Mouse (Mus musculus) thymus, postnatal 0 days (tissue): Measurements from ENCODE around the gene Unc5a. TPM values are rescaled to one million over a fixed set of nuclear protein-coding genes. Genes with fewer than 3 reads are reported as not detected.

Experiments used
- DNase-seq: peaks from one replicate; pipeline ENCODE4 v3.0.0-alpha.2; 2015; ENCODE audit warnings: low spot score
- polyA plus RNA-seq: library from polyadenylated mRNA; unstranded; fragments of >200 nt; fragmentation: Nextera tagmentation; extraction: Ambion mirVana; gene quantifications from 2 replicates; pipeline ENCODE4 v1.2.1, GENCODE M21; 2015

Gene Unc5a
- polyA plus RNA-seq, result 0.75 and 1.2 TPM in 2 replicates

DNA sequence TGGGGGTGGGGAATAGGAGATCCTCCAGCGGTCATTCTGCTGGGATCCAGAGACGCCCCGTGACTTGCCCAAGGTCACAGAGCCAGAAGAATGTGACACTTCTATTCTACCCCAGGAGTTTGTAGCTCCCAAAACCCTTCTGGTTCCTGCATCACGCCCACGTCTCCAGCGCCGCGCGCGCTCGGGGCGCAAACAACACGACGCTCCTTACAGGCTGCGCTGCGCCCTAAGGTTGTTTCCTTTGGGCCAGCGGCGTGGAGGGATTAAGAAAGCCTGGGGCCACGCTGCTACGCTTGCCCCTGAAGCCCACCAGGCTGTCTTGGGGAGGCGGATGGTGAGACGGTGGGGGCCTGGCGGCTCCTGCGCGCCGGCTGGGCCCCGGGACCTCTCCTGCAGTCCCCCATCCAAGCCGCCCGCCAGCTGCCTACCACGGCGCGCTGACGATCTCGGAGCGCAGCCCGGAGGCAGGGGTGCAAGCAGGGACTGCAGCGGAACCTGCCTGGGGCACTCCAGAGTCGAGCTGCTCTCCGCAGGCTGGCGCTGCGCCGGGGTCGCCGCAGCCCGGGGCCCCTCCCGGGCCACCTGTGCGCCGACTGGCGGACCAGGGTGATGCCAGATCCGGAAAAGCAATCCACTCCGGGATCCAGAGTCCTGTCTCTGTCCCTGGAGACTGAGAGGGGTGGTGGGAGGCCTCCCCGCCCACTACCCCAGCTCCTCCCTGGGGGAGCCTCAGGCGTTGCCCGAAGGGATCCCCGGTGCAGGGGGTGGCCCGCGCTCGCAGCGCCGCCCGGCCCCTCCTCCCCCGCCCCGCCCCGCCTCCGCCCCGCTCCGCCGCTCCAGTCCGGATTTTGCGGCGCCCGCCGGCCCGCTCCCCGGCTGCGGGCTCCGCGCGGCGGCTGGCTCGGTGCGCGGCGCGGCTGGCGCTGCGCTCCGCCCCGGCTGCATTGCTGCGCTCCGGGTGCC, at the start of gene Unc5a:
Gene Unc5a (plus strand): TSS at position 881 of the 963 bp plus-strand sequence.
- DNase-seq, result peak; percentile 34

DNA sequence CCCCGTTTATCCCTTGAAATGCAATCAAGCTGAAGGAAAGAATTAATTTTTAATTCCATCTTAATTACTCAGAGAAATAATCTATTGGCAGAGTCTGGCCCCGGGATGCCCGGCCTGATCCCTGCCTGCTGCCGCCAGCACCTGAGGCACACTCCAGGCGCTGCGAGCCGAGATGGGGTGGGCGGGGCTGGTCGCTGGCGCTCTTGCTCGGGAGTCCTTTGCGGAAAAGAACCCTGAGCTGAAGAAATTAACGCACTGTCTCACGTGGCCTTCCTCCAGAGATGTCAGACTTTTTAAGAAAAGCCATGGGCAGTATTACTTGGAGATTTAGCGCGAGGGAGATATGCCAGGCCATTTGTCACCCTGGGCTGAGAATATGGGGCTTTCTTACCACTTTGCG, 37.2 kb upstream of the Unc5a start:
- DNase-seq, result no peak

DNA sequence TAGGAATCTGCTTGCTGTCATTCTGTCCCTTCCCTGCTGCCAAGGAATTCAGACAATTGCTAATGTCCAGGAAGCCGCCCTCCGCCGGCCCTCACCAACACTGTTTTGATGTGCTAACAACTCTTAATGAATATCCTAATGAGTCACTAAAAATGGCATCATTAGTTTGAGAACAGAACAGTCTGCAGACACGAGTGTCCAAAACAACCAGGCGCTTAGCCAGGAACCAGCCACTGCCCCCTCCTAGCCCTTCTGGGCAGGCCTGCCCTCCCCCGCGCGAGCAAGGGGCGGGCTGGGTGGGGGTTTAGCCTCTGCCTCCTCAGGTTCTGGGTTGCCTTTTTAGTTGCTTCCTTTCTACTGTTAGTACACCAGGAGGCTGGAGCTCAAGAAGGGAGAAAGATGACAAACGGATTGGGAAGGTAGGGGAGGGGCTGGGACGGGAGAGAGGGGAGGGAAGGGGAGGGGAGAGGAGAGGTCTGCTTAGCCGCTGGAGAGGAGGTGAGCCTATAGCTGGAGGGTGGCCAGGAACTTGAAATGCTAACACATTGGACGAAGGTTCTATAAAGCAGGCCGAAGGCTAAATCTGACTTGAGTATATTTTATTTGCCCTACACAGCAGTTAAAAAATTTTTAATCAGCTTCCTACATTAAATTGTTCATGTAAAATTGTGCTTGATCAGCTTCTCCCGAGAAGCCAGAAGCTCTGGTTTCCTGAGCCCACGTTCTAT, 36.2 kb upstream of the Unc5a start:
- no peak for DNase-seq

DNA sequence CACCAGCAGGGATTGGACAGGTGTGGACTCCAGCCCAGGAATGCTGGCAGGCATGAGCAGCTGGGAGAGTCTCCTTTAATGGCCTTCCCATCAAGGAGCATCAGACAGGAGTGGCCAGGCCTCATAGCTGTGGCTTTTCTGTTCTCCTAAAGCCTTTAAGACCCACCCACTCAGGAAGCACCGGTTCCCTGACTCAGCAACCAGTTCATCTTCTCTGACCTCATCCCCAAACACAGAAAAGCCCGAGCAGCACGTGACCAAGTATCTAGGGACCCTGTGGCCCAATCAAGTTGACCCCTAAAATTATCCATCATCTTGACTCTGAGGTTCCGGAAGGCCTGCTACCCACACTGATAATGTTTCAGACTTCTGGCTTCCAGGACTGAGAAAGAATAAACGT, 32.6 kb upstream of the Unc5a start:
- no peak for DNase-seq

DNA sequence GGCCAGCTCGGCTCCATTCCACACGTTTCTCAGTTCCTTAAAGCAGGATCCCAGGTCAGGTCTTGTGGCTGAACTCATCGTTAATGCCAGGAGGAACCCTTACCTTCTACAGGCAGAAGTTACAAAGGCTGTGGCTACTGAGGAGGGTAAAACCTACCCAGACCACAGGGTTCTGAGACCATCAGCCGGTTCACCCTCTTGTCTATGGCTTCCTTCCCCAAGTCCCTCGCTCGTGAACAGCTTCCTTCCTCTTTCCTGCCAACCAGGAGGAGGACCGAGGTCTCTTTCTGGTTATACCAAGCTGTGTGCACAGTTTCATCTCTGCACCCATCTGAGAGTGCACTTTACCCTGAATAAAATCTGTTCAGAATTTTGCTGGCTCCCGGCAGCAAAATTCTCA, 30.3 kb upstream of the Unc5a start:
- DNase-seq, result no peak

DNA sequence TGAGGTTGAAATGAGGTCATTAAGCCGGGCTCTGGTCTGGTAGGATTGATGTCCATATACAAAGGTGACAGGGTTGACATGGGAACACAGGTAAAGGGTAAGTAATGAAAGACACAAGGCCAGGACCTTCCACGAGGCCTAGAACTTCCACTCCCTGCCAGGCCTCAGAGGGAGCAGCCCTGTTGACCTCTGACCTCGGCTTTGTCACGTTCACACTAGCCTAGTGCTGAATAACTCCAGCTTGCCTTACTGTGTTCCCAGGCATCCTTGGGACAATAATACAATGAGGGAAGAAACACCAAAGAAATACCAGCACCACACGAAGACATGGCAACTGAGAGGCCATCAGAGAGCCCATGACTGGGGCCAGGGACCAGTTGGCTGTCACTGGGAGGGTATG, 29.5 kb upstream of the Unc5a start:
- no peak for DNase-seq

DNA sequence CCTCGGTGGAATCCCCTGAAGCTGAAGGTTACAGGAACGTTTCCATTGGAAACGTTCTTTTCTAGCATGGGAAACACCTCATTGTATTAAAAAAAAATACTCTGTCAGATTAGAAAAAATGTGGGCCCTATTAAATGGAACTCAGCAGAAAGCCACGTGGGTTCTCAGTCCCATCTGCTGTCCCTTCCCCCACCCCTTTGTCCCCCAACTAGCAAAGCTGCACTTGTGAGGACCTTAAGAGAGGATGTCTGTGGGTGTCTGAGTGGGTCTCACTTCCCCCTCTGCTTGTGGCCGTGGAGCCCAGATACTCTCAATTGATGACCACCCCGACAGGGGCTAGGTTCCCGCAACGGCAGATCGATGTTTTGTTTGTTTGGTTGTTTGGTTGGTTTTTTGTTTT, 27.5 kb upstream of the Unc5a start:
- no peak for DNase-seq

DNA sequence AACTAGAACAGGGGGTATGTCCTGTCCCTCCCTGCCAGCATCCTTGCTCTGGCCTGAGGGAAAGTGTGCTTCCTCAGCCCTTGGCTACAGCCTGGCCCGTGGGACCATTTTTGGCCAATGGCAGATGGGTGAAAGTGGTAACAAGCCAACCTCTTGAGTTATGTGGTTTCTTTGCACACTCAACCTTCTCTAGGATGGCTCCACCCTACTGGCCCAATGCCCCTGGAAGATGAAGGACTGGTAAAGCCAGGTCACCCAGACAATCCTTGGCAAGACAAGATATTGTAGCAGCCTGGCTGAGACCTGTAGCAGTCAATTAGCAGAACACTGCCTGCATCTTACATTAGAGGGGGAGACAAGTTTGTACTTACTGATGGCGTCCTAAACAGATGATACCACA, 25.5 kb upstream of the Unc5a start:
- no peak for DNase-seq

DNA sequence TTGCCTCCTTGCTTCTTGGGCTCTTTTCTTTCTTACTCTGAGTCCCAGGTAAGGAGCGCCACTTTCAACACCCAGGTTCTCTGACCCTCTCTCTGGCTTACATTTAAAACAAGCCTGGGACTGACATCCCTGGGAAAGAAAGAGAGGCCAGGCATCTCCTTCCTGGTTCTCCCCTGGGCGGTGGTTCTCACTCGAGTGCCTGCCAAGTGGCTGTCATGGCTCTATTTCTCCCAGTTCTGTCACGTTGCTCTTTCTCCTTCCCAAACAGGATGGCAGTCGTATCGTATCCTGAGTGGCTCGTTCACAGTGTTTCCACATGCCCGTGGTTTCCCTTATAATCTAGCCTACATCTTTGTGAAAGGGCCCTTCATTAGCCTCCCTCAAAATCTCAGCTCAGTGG, 23.7 kb upstream of the Unc5a start:
- no peak for DNase-seq

DNA sequence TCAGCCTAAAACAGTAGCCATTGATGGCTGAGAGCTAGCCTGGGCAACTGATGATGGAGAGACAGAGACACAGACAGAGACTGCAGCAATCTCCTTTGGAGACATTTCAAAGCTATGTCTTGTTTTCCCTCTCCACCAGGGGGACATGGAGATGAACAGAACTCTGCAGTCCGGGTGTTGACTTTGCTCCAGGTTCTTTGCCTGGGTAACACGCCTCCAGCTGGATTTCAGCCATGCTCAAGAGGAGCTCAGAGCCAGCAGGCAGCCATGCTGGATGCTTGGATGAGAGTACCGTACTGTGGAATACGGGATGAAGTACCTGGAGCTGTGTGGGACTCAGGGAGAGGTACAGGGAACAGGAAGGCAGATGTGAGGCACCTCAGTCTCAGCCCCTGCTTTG, 22.6 kb upstream of the Unc5a start:
- no peak for DNase-seq

DNA sequence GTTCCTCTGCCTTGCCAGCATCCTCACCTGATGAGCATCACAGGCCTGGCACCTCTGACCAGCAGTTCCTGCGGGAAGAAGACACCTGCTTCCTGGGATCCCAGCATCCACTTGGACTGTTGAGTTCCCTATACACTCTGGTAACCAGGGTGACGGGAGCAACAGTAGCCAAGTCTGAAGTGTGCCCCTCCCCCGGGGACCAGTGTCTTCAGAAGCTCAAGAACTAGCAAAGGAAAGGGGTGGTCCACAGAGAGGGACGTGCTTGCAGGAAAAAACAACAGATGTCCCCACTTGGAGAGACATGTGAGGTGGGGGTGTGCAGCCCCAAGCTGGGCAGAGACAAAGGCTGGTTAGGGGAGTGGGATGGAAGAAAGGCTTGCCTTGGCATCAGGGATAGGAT, 19.1 kb upstream of the Unc5a start:
- DNase-seq, result no peak

DNA sequence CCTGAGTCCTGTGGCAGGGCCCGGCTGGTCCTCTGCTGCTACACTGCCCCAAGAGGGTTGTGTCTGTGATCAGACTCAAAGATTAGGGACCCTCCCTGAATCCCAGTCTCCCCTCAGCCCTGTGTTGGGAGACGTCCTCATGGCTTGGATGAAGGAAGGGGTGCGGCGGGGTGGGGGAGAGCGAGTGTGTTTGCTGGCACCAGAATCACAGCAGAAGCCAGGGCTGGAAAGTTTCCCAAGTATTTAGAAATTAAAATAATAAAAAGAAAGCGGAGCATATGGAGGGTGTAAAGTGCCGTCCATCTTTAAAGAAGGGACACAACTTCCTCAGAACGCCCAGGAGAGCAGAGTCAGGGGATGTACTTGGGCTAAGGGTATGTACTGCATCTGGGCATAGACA, 14.3 kb upstream of the Unc5a start:
- DNase-seq, result no peak

DNA sequence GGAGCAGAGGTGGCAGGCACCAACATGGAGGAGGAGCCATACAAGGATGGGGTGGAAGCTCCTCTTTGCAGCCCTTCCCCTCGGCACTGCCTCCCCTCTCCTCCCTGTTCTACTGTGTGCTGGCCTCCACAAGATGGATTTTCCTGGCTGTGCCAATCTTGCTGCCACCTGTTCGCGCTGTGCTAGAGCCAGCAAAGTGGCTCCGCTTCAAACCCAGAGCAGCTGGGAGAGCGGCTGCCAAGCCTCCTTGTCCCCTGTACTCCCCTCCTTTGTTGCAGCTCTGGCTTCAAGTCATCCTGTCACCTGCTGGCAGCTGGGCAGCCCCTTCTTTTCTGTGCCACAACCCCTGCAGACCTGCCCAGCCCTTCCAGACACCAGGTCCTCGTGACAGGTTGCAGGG, 13.0 kb upstream of the Unc5a start:
- no peak for DNase-seq

DNA sequence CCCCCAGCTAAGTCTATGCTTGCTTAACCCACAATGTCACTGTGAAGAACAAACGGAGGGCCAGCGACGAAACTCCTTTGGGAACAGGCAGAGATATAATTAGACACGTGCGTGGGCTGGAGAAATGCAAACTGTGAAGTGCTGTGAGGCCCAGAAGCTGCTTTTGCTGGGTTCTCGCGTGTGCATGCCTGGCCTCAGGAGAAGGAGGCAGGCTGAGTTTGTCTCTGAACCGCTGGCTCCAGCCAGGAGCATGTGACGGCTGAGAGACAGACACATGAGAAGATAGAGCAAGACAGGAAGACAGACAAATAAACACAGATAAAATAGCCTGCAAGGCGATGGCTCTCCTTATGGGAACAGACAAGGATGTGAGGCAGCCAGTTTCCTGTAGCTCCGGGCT, 11.3 kb upstream of the Unc5a start:
- no peak for DNase-seq

DNA sequence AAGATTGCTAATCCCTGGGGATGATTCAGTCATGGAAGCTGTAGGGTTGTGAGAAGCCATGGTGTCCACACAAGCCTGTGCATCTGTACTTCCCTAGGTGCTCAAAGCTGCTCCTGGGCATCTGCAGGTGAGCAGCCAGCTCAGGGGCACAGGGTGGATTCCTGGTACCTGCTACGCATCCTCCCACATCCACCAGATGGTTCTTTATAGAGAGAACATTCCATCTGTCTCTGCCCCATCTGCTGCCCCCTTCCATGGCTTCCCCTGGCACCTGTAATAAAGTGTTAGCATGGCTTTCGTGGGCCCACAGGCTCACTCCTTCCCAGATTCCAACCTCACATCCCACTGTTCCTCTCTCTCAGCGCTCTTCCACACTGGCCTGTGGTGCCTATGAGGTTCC, 10.7 kb upstream of the Unc5a start:
- no peak for DNase-seq

DNA sequence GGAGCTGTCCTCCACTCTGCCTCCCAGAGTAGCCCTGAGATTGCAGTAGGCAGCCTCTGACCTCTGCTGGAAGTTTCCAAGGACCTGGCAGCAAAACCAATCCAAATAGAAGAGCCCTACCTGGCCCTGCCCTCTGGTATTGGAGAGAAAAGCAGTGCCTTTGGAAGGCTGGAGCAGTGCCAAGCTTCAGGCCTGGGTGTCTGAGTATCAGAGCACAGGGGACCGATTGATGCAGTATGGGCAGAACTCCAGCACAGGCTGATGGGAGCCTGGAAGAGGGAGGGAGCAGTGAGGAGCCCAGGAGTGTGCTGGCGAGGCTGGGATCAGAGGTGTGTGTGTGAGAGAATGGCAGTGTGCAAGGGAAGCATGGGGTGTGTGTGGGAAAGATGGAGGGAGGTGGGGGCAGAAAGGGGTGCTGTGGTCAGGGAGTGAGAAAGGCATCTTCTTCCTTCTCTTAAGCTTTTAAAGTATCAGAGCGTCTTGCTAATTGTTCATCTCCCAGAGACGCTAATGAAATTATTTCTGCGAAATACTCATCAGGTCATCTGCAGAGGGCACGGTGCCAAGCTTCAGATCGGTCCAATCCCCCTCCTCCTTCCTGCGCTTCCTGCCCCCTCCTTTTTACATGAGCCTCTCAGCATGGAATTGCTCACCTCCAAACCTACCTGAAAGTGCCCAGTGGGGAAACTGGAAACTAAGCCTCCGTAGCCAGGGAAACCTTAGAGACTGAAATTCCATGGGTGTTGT, 4.6 kb upstream of the Unc5a start:
- DNase-seq, result no peak

DNA sequence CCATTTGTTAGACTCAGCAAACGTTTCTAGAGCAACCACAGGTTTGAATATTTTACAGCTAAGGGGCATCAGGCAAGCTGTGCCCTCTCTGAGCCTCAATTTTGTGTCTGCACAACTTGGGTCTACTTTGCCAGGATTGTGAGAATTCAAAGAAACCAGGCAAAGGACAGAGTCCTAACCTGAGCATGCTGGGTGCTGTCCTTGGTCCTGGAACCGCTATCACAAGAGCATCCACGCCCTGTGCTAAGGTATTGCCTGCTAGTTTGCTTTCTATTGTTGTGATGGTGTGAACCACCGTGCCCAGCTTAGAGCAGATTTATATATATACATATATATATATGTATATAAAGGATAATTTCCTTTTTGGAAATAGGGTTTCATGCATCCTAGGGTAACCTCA, 3.9 kb upstream of the Unc5a start:
- DNase-seq, result peak; percentile 25

DNA sequence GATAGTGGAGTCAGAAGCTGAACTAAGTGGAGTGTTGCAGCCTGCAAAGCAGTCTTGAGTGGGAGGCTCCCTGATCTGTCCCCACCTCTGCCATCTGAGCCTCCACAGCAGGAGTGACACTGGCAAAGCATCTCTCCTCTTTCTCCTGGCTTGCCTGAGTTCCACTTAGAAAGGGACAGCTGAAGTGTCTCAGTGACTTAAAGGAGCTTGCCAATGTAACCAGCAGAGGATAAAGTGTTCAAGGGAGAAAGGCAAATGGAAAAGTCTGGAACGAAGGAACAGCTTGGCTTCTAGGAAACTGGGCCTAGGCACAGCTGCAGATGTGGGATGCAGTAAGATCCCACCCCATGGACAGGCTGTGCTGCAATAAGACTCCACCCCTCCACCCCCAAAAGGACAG, 2.8 kb upstream of the Unc5a start:
- DNase-seq, result no peak

DNA sequence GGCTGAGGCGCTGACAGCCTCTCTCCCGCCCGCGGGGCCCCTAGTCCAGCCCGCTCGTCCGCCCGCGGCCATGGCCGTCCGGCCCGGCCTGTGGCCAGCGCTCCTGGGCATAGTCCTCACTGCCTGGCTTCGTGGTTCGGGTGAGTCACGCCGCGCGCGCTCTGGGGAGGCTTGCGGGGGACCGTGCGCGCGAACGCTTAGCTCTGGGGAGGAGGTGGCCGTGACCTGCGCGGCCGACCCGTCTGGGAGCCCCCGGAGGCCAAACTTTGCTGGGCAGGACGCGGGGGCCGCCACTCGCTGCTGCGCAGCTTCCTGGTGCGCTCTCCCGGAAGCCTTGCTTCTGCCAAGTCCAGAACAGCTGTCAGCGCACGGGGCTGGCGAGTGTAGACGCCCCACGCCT, 381 bp downstream of the Unc5a start:
- DNase-seq, result no peak

DNA sequence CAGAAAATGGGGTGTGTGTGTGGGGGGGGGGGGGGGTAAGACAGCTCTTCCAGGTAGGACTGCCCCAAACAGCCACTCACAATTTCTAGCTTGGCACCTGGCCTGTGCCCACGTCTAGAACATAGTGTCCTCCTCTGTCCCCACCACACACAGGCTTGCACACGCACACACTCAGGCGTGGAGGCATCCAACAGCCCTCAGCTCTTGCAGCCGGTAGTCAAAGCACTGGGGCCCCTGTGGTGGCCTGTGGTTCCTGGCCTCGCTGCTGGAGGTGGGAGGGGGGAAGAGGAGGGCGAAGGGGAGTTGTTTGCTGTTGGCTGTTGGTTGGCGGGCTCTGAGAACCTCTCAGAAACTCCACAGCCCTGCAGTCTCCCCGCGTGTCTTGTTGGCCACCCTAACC, 920 bp downstream of the Unc5a start:
- no peak for DNase-seq

DNA sequence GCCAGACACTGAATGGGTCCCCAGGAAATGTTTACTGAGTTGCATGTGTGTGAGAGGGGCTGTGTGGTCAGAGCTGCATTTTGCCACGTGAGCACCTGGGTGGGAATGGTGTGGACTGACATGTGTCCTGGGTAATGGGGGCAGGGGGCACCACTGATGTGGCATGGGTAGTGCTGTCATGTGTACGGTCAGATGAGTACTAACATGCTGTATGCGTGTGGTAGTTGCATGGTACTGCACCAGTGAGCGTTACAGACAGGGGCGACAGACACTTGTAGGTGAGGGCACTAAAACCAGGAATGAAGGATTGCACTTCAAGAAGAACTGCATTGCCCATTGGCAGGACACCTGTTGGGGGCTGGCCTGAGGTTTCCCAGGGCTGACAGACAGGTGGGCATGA, 2.0 kb downstream of the Unc5a start:
- DNase-seq, result no peak

DNA sequence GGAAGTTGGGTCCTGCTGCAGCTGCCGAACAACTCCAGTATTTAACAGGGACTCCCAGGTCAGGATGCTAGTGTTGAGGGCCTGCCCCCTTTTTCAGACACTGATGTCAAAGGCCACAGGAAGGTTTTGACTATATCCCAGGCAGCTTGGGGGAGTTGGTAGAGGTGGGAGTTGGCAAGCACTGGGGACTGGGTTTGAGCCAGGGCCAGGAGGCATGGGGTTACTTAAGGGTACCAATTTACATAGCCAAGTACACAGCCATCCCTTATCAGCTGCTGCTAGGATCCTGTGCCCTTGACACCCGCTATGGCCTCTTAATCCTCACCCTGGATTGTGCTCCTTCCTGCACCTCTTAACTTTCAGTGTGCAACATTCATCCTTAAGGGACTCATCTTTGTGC, 5.5 kb downstream of the Unc5a start:
- DNase-seq, result no peak
